Mouse (Mus musculus): Measurements from ENCODE around the gene Zbtb12.
"Not testable (repeated sequence)": the region's sequence is repeated elsewhere in the genome, so short reads cannot be mapped to it uniquely, and the experiment has no call there.

GRCm38 (mm10) chr17:34901948-34902347 lies 22.7 kb downstream of the Zbtb12 start:
- TF ChIP-seq CTCF (IDR thresholded peaks at IDR 0.05; ENCODE audit: borderline replicate concordance, control insufficient read depth, extremely low read depth, insufficient read depth, low read length, poor library complexity); POLR2A (IDR thresholded peaks at IDR 0.05; ENCODE audit: control insufficient read depth, extremely low read depth, insufficient read depth, low read length, poor library complexity): not testable (repeated sequence)
